Comparison of ENCODE assay signal across 8 mouse cellular contexts in genomic region chr17:32036509-32037438, GRCm38 (mm10). TPM values are rescaled to one million over a fixed set of nuclear protein-coding genes. Genes with fewer than 3 reads are reported as not detected.
DNase-seq lines count a peak whose midpoint lies in the region; ATAC-seq lines count a peak whose summit lies in the region.

No protein-coding gene starts in this region.

- H3K4me2 ChIP-seq in kidney, embryonic 16.5 days (replicated peaks; ENCODE audit: low read depth, low read length): peak overlapping the region; percentile 86
- peak overlapping the region; percentile 83 for H3K4me2 ChIP-seq in forebrain, embryonic 14.5 days (ENCODE audit: low read length)
- H3K4me2 ChIP-seq in liver, embryonic 12.5 days: peak overlapping the region; percentile 92

- under 1% methylated on average over 46 of the region's 46 CpGs for WGBS in kidney, embryonic 16.5 days
- under 1% methylated on average over 46 of the region's 46 CpGs for WGBS in forebrain, embryonic 14.5 days
- under 1% methylated on average over 46 of the region's 46 CpGs for WGBS in liver, embryonic 12.5 days (ENCODE audit: insufficient replicate concordance)

- H3K9ac ChIP-seq in kidney, embryonic 16.5 days (replicated peaks; ENCODE audit: low read length): peak overlapping the region; percentile 82
- peak overlapping the region; percentile 87 for H3K9ac ChIP-seq in forebrain, embryonic 14.5 days (ENCODE audit: low read length)
- peak overlapping the region; percentile 75 for H3K9ac ChIP-seq in liver, embryonic 12.5 days

- no peak for DNase-seq in kidney, postnatal 10 days
- DNase-seq in Muller cell, postnatal 12 days (ENCODE audit: inconsistent ontology term): peak; percentile 27
- no peak for DNase-seq in forebrain, embryonic 14.5 days (ENCODE audit: low spot score)
- DNase-seq in yolk sac, embryonic 10.5 days (ENCODE audit: low spot score): peak; percentile 42
- no peak for DNase-seq in thymus, adult 18-20 months
- no peak for DNase-seq in retina, embryonic 14.5 days (ENCODE audit: low spot score)

- no peaks in the 10 kb centered on the region; the same call in 1 of the 2 replicates for H3K36me3 ChIP-seq in kidney, embryonic 16.5 days (ENCODE audit: insufficient read depth, low read length)
- H3K36me3 ChIP-seq in forebrain, embryonic 14.5 days (ENCODE audit: control insufficient read depth, insufficient read depth, low read length): no peaks in the 10 kb centered on the region
- H3K36me3 ChIP-seq in liver, embryonic 12.5 days: peaks cover 13% of the 10 kb centered on the region

- H3K27me3 ChIP-seq in kidney, embryonic 16.5 days (ENCODE audit: insufficient read depth, low read length): no peaks in the 10 kb centered on the region
- no peaks in the 10 kb centered on the region for H3K27me3 ChIP-seq in forebrain, embryonic 14.5 days (replicated peaks; ENCODE audit: control insufficient read depth, insufficient read depth, low read length)
- no peaks in the 10 kb centered on the region for H3K27me3 ChIP-seq in liver, embryonic 12.5 days (replicated peaks)

- ATAC-seq in kidney, embryonic 16.5 days (ENCODE audit: low FRiP score, low TSS enrichment): peak; percentile 76
- peak; percentile 79 for ATAC-seq in forebrain, embryonic 14.5 days
- peak; percentile 51 for ATAC-seq in liver, embryonic 12.5 days

- peak overlapping the region; percentile 49 for H3K27ac ChIP-seq in kidney, embryonic 16.5 days (ENCODE audit: low read length)
- peak overlapping the region; percentile 72 for H3K27ac ChIP-seq in forebrain, embryonic 14.5 days (ENCODE audit: low read depth, low read length)
- peak overlapping the region; percentile 76 for H3K27ac ChIP-seq in liver, embryonic 12.5 days

- H3K4me1 ChIP-seq in kidney, embryonic 16.5 days (ENCODE audit: insufficient read depth, low read length): peaks cover 19% of the 10 kb centered on the region
- peaks cover 9% of the 10 kb centered on the region; the same call in 1 of the 2 replicates for H3K4me1 ChIP-seq in forebrain, embryonic 14.5 days (ENCODE audit: control insufficient read depth, insufficient read depth, low read length)
- H3K4me1 ChIP-seq in liver, embryonic 12.5 days: peaks cover 37% of the 10 kb centered on the region

- H3K9me3 ChIP-seq in kidney, embryonic 16.5 days (ENCODE audit: low read length): no peaks in the 10 kb centered on the region
- H3K9me3 ChIP-seq in forebrain, embryonic 14.5 days (replicated peaks; ENCODE audit: control insufficient read depth, low read length): no peaks in the 10 kb centered on the region
- no peaks in the 10 kb centered on the region for H3K9me3 ChIP-seq in liver, embryonic 12.5 days (replicated peaks)

- H3K4me3 ChIP-seq in kidney, embryonic 16.5 days (ENCODE audit: low read length): peak overlapping the region; percentile 93
- H3K4me3 ChIP-seq in forebrain, embryonic 14.5 days (ENCODE audit: low read depth, low read length): peak overlapping the region; percentile 92
- peak overlapping the region; percentile 87 for H3K4me3 ChIP-seq in liver, embryonic 12.5 days

RNA-seq across cellular contexts. Expression of gene Hsf2bp, which starts 0.6 kb away (rescaled TPM):
- 0.95 and 0.99 TPM in 2 replicates for polyA plus RNA-seq in kidney, embryonic 16.5 days (2015; fragmentation: Nextera tagmentation; extraction: Ambion mirVana)
- polyA plus RNA-seq in forebrain, embryonic 14.5 days (2014; fragmentation: Nextera tagmentation; extraction: Ambion mirVana): 0.33 and 0.62 TPM in 2 replicates
- 0.13 and 0.14 TPM in 2 replicates for polyA plus RNA-seq in liver, embryonic 12.5 days (2016; fragmentation: Nextera tagmentation; extraction: Ambion mirVana)

RNA-seq across cellular contexts. Expression of gene Rrp1b, which starts 0.9 kb away (rescaled TPM):
- polyA plus RNA-seq in kidney, embryonic 16.5 days (2015; fragmentation: Nextera tagmentation; extraction: Ambion mirVana): 51.4 and 71.6 TPM in 2 replicates
- 29.0 and 29.5 TPM in 2 replicates for polyA plus RNA-seq in forebrain, embryonic 14.5 days (2014; fragmentation: Nextera tagmentation; extraction: Ambion mirVana)
- polyA plus RNA-seq in liver, embryonic 12.5 days (2016; fragmentation: Nextera tagmentation; extraction: Ambion mirVana): 51.6 and 51.7 TPM in 2 replicates

Comparison
In these comparisons a context has a peak if more than half of its experiments do, and no peak if none do; other contexts are left out.
1. DNase-seq: peak in Muller cell, postnatal 12 days (single experiment) and yolk sac, embryonic 10.5 days (single experiment); none in kidney, postnatal 10 days (single experiment), forebrain, embryonic 14.5 days (single experiment), thymus, adult 18-20 months (0 of 2) and retina, embryonic 14.5 days (single experiment).
2. Peak in every context shown above with its lines, with median percentiles within 50 percentile points of each other: ATAC-seq, H3K27ac ChIP-seq, H3K4me2 ChIP-seq, H3K4me3 ChIP-seq and H3K9ac ChIP-seq.